Mouse (Mus musculus) ES-Bruce4 (cell line): ENCODE measurements around the gene Ddah2. TPM values are rescaled to one million over a fixed set of nuclear protein-coding genes. Genes with fewer than 3 reads are reported as not detected.

ENCODE experiments used
- H3K27ac ChIP-seq: 2 replicates; pipeline ENCODE4 v1.5.1; 2012; ENCODE audit warnings: low read length, inconsistent platforms; ENCODE audit not compliant: insufficient read depth
- H3K27me3 ChIP-seq: 2 replicates; pipeline ENCODE4 v1.6.1; 2012; ENCODE audit warnings: mild to moderate bottlenecking, low read length, inconsistent platforms; ENCODE audit not compliant: control insufficient read depth, poor library complexity, insufficient read depth, severe bottlenecking
- H3K36me3 ChIP-seq: 2 replicates; pipeline ENCODE4 v1.6.1; 2012; ENCODE audit warnings: inconsistent platforms, mild to moderate bottlenecking, low read length, moderate library complexity; ENCODE audit not compliant: control insufficient read depth, poor library complexity, insufficient read depth, severe bottlenecking
- H3K4me1 ChIP-seq: one replicate; pipeline ENCODE4 v1.8.1; 2011; ENCODE audit warnings: low read length; ENCODE audit not compliant: control insufficient read depth, insufficient read depth
- H3K4me3 ChIP-seq: 2 replicates; pipeline ENCODE4 v1.5.1; 2011; ENCODE audit warnings: low read depth, mild to moderate bottlenecking, low read length
- H3K9ac ChIP-seq: 2 replicates; pipeline ENCODE4 v1.6.1; 2012; ENCODE audit warnings: low read depth, mild to moderate bottlenecking, inconsistent platforms; ENCODE audit not compliant: poor library complexity, severe bottlenecking
- H3K9me3 ChIP-seq: replicated peaks from 2 replicates; pipeline ENCODE4 v1.6.1; 2012; ENCODE audit warnings: mild to moderate bottlenecking, low read length, inconsistent platforms; ENCODE audit not compliant: control insufficient read depth, poor library complexity, insufficient read depth, severe bottlenecking
- CTCF ChIP-seq: IDR thresholded peaks from one replicate; pipeline ENCODE4 v1.8.1; 2011; ENCODE audit warnings: low read depth, low read length
- EP300 ChIP-seq: IDR thresholded peaks from 2 replicates; pipeline ENCODE4 v1.6.1; 2011; ENCODE audit warnings: low read depth, low read length; ENCODE audit not compliant: insufficient read depth
- POLR2A ChIP-seq: IDR thresholded peaks from one replicate; pipeline ENCODE4 v1.8.1; 2011; ENCODE audit warnings: low read length; ENCODE audit not compliant: insufficient read depth
- polyA plus RNA-seq: library from polyadenylated mRNA; stranded (reverse); fragments of >200 nt; gene quantifications from 2 replicates; pipeline ENCODE4 v1.2.4, GENCODE M21; 2011; ENCODE audit warnings: low read depth; ENCODE audit not compliant: missing spikeins, insufficient read depth, insufficient read length

Ddah2 gene
- polyA plus RNA-seq, 1 experiment = 92.5 TPM

DNA sequence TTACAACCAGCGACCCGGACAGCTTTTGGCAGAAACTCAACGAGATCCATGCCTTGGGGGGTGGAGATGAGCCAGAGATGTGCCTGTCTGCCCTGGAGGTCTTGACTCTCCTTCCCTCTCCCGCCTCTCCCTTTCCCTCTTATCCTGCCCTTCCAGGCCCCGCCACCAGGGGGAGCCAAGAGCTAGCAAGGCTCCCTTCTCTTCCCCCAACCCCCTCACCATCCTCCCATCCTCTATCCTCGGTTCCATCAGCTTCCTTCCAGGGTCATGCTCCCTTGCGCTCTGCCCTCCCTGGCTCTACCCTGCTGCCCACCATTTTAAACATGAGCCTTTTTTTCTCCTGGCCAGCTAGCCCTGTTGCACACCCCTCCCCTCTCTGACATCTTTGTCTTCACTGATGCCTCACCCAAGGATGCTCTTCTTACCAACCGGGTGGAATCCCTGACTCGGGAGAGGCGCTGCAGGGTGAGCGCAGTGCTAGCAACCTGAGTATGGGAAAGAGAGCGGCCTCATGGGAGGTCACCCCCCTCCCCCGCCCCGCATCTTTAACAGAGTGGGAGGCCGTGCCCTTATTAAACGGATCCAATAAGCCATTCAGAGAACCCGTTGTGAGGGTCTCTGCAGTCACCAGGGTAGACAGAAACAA, 37.5 kb upstream of the Ddah2 start:
- no peak overlapping the region for H3K27ac ChIP-seq
- H3K36me3 ChIP-seq = no peaks in the 10 kb centered on the region
- H3K9ac ChIP-seq = no peak overlapping the region
- H3K4me3 ChIP-seq = peak overlapping the region; percentile 18; the same call in 1 of the 2 replicates
- no peaks in the 10 kb centered on the region for H3K27me3 ChIP-seq
- H3K4me1 ChIP-seq = peaks cover 5% of the 10 kb centered on the region
- TF ChIP-seq CTCF = peak; percentile 99
- peak; percentile 17; the same call in 1 of the 2 replicates for TF ChIP-seq EP300
- no peak for TF ChIP-seq POLR2A
- H3K9me3 ChIP-seq = no peaks in the 10 kb centered on the region

DNA sequence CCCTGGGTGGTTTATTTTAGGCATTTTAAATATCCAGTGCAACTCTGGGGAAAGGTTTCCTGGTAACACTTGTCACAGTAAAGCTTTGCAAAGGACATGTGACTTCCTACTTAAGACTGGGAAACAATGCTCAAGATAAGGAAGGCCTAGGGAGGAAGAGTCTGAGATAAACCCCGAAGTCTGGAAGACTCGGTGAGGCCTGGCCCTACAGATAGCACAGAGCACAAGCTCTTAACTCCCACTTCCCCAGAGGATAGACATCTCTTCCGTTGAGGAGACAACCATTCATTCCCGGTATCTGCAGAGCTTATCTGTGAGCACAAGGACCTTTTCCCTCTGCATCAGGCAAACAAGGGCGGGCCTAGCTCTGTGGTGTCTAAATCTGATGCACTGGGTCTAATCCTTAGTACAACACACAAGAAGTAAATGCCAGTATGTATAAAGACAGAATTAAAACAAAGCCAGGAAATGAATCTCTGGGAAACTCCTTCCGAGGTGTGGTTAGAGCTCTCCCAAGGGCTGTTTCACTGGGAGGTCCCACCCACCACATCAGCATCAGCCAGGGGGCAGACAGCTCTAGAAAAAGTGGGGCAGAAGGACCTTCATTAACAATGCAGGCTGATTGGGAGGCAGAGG, 36.9 kb upstream of the Ddah2 start:
- no peaks in the 10 kb centered on the region for H3K36me3 ChIP-seq
- H3K27me3 ChIP-seq = no peaks in the 10 kb centered on the region
- TF ChIP-seq EP300 (no peak), CTCF (no peak), POLR2A (no peak)
- H3K9ac ChIP-seq = no peak overlapping the region
- no peak overlapping the region for H3K27ac ChIP-seq
- peaks cover 5% of the 10 kb centered on the region for H3K4me1 ChIP-seq
- H3K4me3 ChIP-seq = no peak overlapping the region
- no peaks in the 10 kb centered on the region for H3K9me3 ChIP-seq

DNA sequence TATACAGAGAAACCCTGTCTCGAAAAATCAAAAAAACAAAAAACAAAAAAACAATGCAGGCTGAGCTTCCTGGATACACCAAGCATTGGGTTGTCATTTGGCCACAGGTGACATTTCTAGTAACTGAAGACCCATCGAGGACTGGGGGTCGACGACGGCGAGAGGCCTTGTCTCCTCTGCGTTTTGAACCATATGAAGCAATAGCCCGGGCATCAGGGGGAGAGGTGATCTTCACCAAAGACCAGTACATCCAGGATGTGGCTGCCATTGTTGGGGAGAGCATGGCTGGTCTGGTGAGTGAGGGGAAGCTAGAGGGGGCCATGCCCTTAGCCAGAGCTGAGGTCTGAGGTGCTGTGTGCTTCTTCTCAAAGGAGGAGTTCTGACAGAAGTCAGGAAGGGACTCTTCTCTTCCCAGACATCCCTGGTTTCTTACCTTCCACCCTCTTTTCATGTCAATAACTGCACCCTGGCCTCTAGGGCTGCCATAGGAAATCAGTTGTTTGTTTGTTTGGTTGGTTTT, 36.2 kb upstream of the Ddah2 start:
- no peak overlapping the region for H3K27ac ChIP-seq
- no peaks in the 10 kb centered on the region for H3K36me3 ChIP-seq
- TF ChIP-seq POLR2A = no peak
- TF ChIP-seq EP300 = no peak
- TF ChIP-seq CTCF = no peak
- H3K9me3 ChIP-seq = no peaks in the 10 kb centered on the region
- no peak overlapping the region for H3K9ac ChIP-seq
- no peaks in the 10 kb centered on the region for H3K27me3 ChIP-seq
- peaks cover 5% of the 10 kb centered on the region for H3K4me1 ChIP-seq
- no peak overlapping the region for H3K4me3 ChIP-seq

DNA sequence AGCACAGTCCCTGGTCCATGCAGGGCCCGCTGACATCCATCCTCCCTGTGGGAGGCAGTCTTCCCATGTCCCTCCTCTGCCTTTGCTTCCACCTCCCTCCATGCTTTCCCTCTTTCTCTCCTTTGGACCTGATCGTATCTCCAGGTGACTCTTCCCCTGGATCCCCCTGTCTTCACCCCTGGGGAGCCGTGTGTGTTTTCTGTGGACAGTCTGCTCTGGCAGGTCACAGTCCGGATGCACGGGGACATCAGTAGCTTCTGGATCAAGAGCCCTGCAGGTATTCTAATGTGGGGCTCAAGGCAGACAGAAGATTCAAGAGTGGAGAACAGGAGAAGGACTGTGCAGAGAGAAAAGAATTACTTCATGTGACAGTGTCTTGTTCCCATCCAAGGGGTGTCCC, 35.6 kb upstream of the Ddah2 start:
- no peak overlapping the region for H3K4me3 ChIP-seq
- H3K27ac ChIP-seq = no peak overlapping the region
- no peaks in the 10 kb centered on the region for H3K27me3 ChIP-seq
- H3K9ac ChIP-seq = no peak overlapping the region
- no peaks in the 10 kb centered on the region for H3K36me3 ChIP-seq
- no peaks in the 10 kb centered on the region for H3K9me3 ChIP-seq
- TF ChIP-seq EP300 (no peak), CTCF (no peak)
- H3K4me1 ChIP-seq = peaks cover 5% of the 10 kb centered on the region

DNA sequence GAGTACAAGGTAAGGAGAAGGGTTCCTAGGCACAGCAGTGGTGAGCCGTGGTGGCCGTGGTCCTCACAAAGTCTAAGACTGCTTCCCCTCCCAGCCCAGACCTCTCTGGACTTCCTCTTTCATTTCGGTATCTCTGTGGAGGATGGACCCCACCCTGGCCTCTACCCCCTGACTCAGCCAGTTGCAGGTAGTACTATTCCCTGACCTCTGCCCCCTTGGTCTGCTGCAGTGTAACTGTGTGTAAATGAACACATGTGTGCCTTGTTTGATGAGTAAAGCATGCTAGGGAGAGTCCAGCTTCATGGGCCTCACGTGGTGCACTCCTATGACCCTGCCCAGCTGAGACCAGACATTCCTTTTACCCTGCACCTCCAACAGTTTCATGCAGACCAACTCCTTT, 35.1 kb upstream of the Ddah2 start:
- no peaks in the 10 kb centered on the region for H3K9me3 ChIP-seq
- no peak overlapping the region for H3K27ac ChIP-seq
- H3K27me3 ChIP-seq = no peaks in the 10 kb centered on the region
- H3K9ac ChIP-seq = no peak overlapping the region
- H3K36me3 ChIP-seq = no peaks in the 10 kb centered on the region
- TF ChIP-seq POLR2A (no peak), EP300 (no peak), CTCF (no peak)
- no peak overlapping the region for H3K4me3 ChIP-seq
- H3K4me1 ChIP-seq = peaks cover 5% of the 10 kb centered on the region

DNA sequence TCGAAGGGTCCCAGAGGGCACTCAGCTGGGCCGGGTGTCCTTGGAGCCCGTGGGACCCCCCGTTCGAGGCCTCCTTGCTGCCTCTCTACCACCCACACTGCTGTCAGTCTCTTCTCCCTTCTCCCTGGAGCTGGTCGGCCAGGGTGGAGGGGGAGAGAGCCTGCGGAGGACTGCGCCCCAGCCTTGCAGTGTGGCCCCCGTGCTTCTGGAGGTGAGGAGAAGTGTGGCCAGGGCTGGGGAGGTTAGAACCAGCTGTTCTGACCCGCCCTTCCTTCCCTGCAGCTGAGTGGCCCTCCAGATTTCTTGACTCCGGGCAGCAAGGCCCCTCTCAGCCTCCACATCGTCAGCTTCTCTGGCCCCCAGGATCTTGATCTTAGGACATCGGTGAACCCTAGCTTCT, 34.6 kb upstream of the Ddah2 start:
- H3K4me3 ChIP-seq = no peak overlapping the region
- no peaks in the 10 kb centered on the region for H3K27me3 ChIP-seq
- H3K9ac ChIP-seq = no peak overlapping the region
- H3K9me3 ChIP-seq = no peaks in the 10 kb centered on the region
- H3K27ac ChIP-seq = no peak overlapping the region
- H3K36me3 ChIP-seq = no peaks in the 10 kb centered on the region
- H3K4me1 ChIP-seq = peaks cover 5% of the 10 kb centered on the region
- no peak for TF ChIP-seq EP300
- TF ChIP-seq POLR2A = no peak
- no peak for TF ChIP-seq CTCF
